In genomic region chr4:116208891-116209290, GRCm38 (mm10) we compare ENCODE assay signal across 46 mouse cellular contexts. TPM values are rescaled to one million over a fixed set of nuclear protein-coding genes. Genes with fewer than 3 reads are reported as not detected.
"Had no signal": no experiment of that assay in that cellular context is flagged by ENCODE, and none has a peak within 500 bp of the region (broad histone marks: within the 10 kb centered on the region; RNA-seq: fewer than 3 reads in every experiment).

No protein-coding gene starts in this region.

- H3K4me1 ChIP-seq: limb, embryonic 12.5 days; limb, embryonic 15.5 days; liver, embryonic 12.5 days; liver, embryonic 13.5 days; liver, embryonic 15.5 days; lung, embryonic 15.5 days; midbrain, embryonic 10.5 days; midbrain, embryonic 12.5 days; midbrain, embryonic 13.5 days; midbrain, embryonic 15.5 days had no signal

- H3K4me2 ChIP-seq: limb, embryonic 12.5 days; limb, embryonic 13.5 days; limb, embryonic 15.5 days; liver, embryonic 11.5 days; liver, embryonic 12.5 days; liver, embryonic 13.5 days; liver, embryonic 15.5 days; lung, embryonic 14.5 days; lung, embryonic 15.5 days; midbrain, embryonic 11.5 days; midbrain, embryonic 12.5 days; midbrain, embryonic 13.5 days; midbrain, embryonic 15.5 days had no signal

- ATAC-seq: liver, embryonic 12.5 days; liver, postnatal 0 days; lung, postnatal 0 days; midbrain, embryonic 13.5 days; midbrain, embryonic 15.5 days; midbrain, embryonic 16.5 days had no signal

- H3K27ac ChIP-seq: limb, embryonic 10.5 days; limb, embryonic 12.5 days; limb, embryonic 13.5 days; limb, embryonic 15.5 days; liver, embryonic 12.5 days; liver, embryonic 13.5 days; liver, embryonic 14.5 days; liver, embryonic 15.5 days; lung, embryonic 15.5 days; macrophage; midbrain, embryonic 10.5 days; midbrain, embryonic 12.5 days; midbrain, embryonic 13.5 days; midbrain, embryonic 15.5 days had no signal

- H3K27me3 ChIP-seq: limb, embryonic 12.5 days; limb, embryonic 13.5 days; limb, embryonic 15.5 days; liver, embryonic 12.5 days; liver, embryonic 13.5 days; lung, embryonic 15.5 days; midbrain, embryonic 12.5 days; midbrain, embryonic 13.5 days; midbrain, embryonic 15.5 days had no signal

- H3K4me3 ChIP-seq: limb, embryonic 10.5 days; limb, embryonic 12.5 days; limb, embryonic 13.5 days; limb, embryonic 15.5 days; liver, embryonic 12.5 days; liver, embryonic 13.5 days; liver, embryonic 15.5 days; lung, embryonic 15.5 days; megakaryocyte, embryonic 14.5 days; midbrain, embryonic 10.5 days; midbrain, embryonic 12.5 days; midbrain, embryonic 13.5 days; midbrain, embryonic 15.5 days; myocyte had no signal

- DNase-seq: left cerebral cortex, postnatal 4 days; liver; liver, embryonic 13.5 days; liver, postnatal 0 days; lung, adult 18-20 months; lung, embryonic 14.5 days; lung, postnatal 10 days; lung, postnatal 14 days; lung, postnatal 36 days; lung, postnatal 4 days; midbrain, embryonic 14.5 days had no signal

- H3K9me3 ChIP-seq: limb, embryonic 10.5 days; limb, embryonic 12.5 days; limb, embryonic 13.5 days; limb, embryonic 15.5 days; liver, embryonic 12.5 days; liver, embryonic 13.5 days; liver, embryonic 15.5 days; lung, embryonic 15.5 days; megakaryocyte, embryonic 14.5 days; midbrain, embryonic 10.5 days; midbrain, embryonic 12.5 days; midbrain, embryonic 13.5 days; midbrain, embryonic 15.5 days had no signal

- H3K36me3 ChIP-seq: limb, embryonic 10.5 days; limb, embryonic 12.5 days; limb, embryonic 13.5 days; limb, embryonic 15.5 days; liver, embryonic 12.5 days; liver, embryonic 13.5 days; liver, embryonic 15.5 days; lung, embryonic 15.5 days; midbrain, embryonic 10.5 days; midbrain, embryonic 12.5 days; midbrain, embryonic 13.5 days; midbrain, embryonic 15.5 days had no signal

- H3K9ac ChIP-seq: limb, embryonic 12.5 days; limb, embryonic 13.5 days; limb, embryonic 15.5 days; liver, embryonic 12.5 days; liver, embryonic 13.5 days; liver, embryonic 14.5 days; liver, embryonic 15.5 days; liver, postnatal 0 days; lung, embryonic 14.5 days; lung, embryonic 15.5 days; midbrain, embryonic 12.5 days; midbrain, embryonic 13.5 days; midbrain, embryonic 15.5 days had no signal

RNA-seq across cellular contexts. Expression of gene Pik3r3, which starts 12.5 kb away (rescaled TPM):
- total RNA-seq: monocyte, adult 5-6 weeks had no signal

RNA-seq across cellular contexts. Expression of gene Gm49337, which starts 35.7 kb away (rescaled TPM):
- total RNA-seq: left cerebral cortex, postnatal 10 days; left cerebral cortex, postnatal 25 days; liver, adult 2 months; megakaryocyte-erythroid progenitor cell, adult 5-6 weeks; midbrain, postnatal 0 days had no signal
- polyA plus RNA-seq: limb, embryonic 10.5 days; limb, embryonic 11.5 days; limb, embryonic 12.5 days; limb, embryonic 13.5 days; limb, embryonic 14.5 days; limb, embryonic 15.5 days; liver, adult 2 months; liver, embryonic 11.5 days; liver, embryonic 12.5 days; liver, embryonic 13.5 days; liver, embryonic 14.5 days; liver, embryonic 15.5 days; liver, embryonic 16.5 days; liver, postnatal 0 days; lung, embryonic 14.5 days; lung, embryonic 15.5 days; lung, embryonic 16.5 days; lung, postnatal 0 days; macrophage; midbrain, embryonic 10.5 days; midbrain, embryonic 11.5 days; midbrain, embryonic 13.5 days; midbrain, embryonic 14.5 days; midbrain, embryonic 15.5 days; midbrain, embryonic 16.5 days; midbrain, postnatal 0 days; myocyte; neural tube, embryonic 11.5 days had no signal

RNA-seq across cellular contexts. Expression of gene 1700042G07Rik, which starts 35.7 kb away (rescaled TPM):
- total RNA-seq: left cerebral cortex, adult 8-10 months; left cerebral cortex, postnatal 10 days; left cerebral cortex, postnatal 14 days; left cerebral cortex, postnatal 25 days; left cerebral cortex, postnatal 36 days; left cerebral cortex, postnatal 4 days; liver, adult 2 months; megakaryocyte progenitor cell, adult 5-6 weeks; megakaryocyte, adult 5-6 weeks; megakaryocyte-erythroid progenitor cell, adult 5-6 weeks; midbrain, postnatal 0 days; monocyte, adult 5-6 weeks had no signal
- polyA plus RNA-seq: limb, embryonic 10.5 days; limb, embryonic 11.5 days; limb, embryonic 12.5 days; limb, embryonic 13.5 days; limb, embryonic 14.5 days; limb, embryonic 15.5 days; liver, adult 2 months; liver, embryonic 11.5 days; liver, embryonic 12.5 days; liver, embryonic 13.5 days; liver, embryonic 14.5 days; liver, embryonic 15.5 days; liver, embryonic 16.5 days; liver, postnatal 0 days; lung, embryonic 14.5 days; lung, embryonic 15.5 days; lung, embryonic 16.5 days; lung, postnatal 0 days; macrophage; midbrain, embryonic 10.5 days; midbrain, embryonic 11.5 days; midbrain, embryonic 12.5 days; midbrain, embryonic 13.5 days; midbrain, embryonic 14.5 days; midbrain, embryonic 15.5 days; midbrain, embryonic 16.5 days; midbrain, postnatal 0 days; myocyte; neural tube, embryonic 11.5 days had no signal

RNA-seq across cellular contexts. Expression of gene Tspan1, which starts 41.5 kb away (rescaled TPM):
- total RNA-seq: left cerebral cortex, postnatal 4 days; megakaryocyte progenitor cell, adult 5-6 weeks; megakaryocyte, adult 5-6 weeks; megakaryocyte-erythroid progenitor cell, adult 5-6 weeks; monocyte, adult 5-6 weeks had no signal
- polyA plus RNA-seq: limb, embryonic 10.5 days; limb, embryonic 14.5 days; liver, embryonic 12.5 days; liver, embryonic 13.5 days; liver, embryonic 14.5 days; liver, embryonic 15.5 days; liver, postnatal 0 days; macrophage; midbrain, embryonic 10.5 days; midbrain, embryonic 11.5 days; midbrain, embryonic 16.5 days had no signal

RNA-seq across cellular contexts. Expression of gene Lurap1, which starts 57.8 kb away (rescaled TPM):
- total RNA-seq: megakaryocyte progenitor cell, adult 5-6 weeks; megakaryocyte, adult 5-6 weeks had no signal
